Mouse (Mus musculus): ENCODE data around the gene Tex2. TPM values are rescaled to one million over a fixed set of nuclear protein-coding genes. Genes with fewer than 3 reads are reported as not detected.

The Tex2 gene
- polyA plus RNA-seq, 1 experiment from 2014 or later: 18.3 TPM

DNA sequence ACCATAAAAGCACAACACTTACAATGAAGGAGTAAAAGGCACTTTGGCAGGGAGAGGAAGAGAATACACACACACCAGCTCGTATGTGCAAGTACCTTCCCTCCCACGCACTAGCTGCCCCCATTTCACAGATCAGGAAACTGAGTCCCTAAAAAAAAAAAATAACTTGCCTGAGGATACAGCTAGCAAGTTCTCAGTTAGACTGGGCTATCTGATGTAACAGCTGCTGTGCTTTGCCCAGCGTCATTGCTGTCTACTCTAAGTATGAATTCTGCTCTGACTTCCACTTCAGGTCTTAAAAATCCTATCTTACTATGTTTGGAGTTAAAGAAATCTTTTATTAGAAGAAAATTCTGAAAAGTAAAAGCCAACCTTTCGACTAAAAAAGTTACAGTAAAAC is 127.6 kb downstream of the Tex2 start:
- peaks cover 16% of the 10 kb centered on the region for H3K4me1 ChIP-seq (replicated peaks)
- no peak for ATAC-seq
- no peaks in the 10 kb centered on the region for H3K27me3 ChIP-seq
- H3K36me3 ChIP-seq: no peaks in the 10 kb centered on the region
- no peak overlapping the region for H3K4me2 ChIP-seq (replicated peaks)
- H3K4me3 ChIP-seq (replicated peaks): no peak overlapping the region
- H3K9me3 ChIP-seq: no peaks in the 10 kb centered on the region
- H3K9ac ChIP-seq (replicated peaks): no peak overlapping the region
- H3K27ac ChIP-seq: no peak overlapping the region
- WGBS: 88% methylated on average over 4 of the region's 4 CpGs

DNA sequence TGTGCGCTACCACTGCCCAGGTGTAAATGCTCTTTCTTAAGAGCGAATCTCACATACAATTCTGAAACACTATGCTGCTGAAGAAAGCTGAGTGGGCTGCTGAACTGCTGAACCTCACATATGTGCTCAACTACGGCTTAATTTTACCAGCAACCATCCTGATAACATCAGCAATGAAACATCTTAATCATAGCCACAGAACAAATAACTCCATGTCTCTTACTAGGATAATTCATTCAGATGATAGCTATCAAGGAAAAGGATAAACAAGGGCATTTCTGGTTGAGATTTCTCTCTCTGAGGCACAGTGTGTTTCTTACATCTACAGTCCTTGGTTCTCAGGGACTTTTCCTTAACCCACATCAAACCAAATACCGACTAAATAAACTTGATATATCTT is 128.3 kb downstream of the Tex2 start:
- Histone ChIP-seq H3K4me1 (replicated peaks) (peaks cover 16% of the 10 kb centered on the region), H3K4me3 (replicated peaks) (no peak overlapping the region), H3K9ac (replicated peaks) (no peak overlapping the region), H3K9me3 (no peaks in the 10 kb centered on the region), H3K27me3 (no peaks in the 10 kb centered on the region), H3K27ac (no peak overlapping the region), H3K36me3 (no peaks in the 10 kb centered on the region), H3K4me2 (replicated peaks) (no peak overlapping the region)
- WGBS: 95% methylated on average over 4 of the region's 4 CpGs
- ATAC-seq: no peak

DNA sequence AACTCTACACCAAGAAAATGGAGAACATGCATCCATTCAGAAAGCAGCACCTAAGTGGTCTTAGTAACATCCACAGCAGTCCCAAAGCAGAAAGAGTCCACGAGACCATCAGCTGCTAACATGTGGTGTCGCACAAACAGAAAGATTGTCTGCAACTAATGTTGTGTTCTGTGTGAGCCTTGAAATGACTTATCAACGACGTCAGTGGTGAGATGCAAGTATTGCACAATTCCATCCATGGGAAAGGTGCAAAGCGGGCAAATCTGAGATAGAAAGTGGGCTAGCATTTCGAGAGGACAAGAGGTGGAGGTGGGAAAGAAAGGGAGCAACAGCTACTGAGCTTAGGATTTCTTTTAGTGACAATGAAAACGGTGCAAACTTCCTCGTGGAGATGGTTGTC is 130.4 kb downstream of the Tex2 start:
- Histone ChIP-seq H3K9me3 (no peaks in the 10 kb centered on the region), H3K27ac (no peak overlapping the region), H3K36me3 (no peaks in the 10 kb centered on the region), H3K4me2 (replicated peaks) (no peak overlapping the region), H3K27me3 (no peaks in the 10 kb centered on the region), H3K9ac (replicated peaks) (no peak overlapping the region), H3K4me3 (replicated peaks) (no peak overlapping the region), H3K4me1 (replicated peaks) (peaks cover 23% of the 10 kb centered on the region)
- ATAC-seq: no peak
- WGBS: 91% methylated on average over 8 of the region's 8 CpGs

GRCm38 (mm10) chr11:106481651-106482050 is 131.6 kb downstream of the Tex2 start:
- Histone ChIP-seq H3K27me3 (no peaks in the 10 kb centered on the region), H3K36me3 (no peaks in the 10 kb centered on the region), H3K9me3 (no peaks in the 10 kb centered on the region), H3K4me3 (replicated peaks) (no peak overlapping the region), H3K27ac (no peak overlapping the region), H3K9ac (replicated peaks) (no peak overlapping the region), H3K4me1 (replicated peaks) (peaks cover 20% of the 10 kb centered on the region), H3K4me2 (replicated peaks) (no peak overlapping the region)
- no peak for ATAC-seq
- WGBS: 80% methylated on average over 4 of the region's 4 CpGs

DNA sequence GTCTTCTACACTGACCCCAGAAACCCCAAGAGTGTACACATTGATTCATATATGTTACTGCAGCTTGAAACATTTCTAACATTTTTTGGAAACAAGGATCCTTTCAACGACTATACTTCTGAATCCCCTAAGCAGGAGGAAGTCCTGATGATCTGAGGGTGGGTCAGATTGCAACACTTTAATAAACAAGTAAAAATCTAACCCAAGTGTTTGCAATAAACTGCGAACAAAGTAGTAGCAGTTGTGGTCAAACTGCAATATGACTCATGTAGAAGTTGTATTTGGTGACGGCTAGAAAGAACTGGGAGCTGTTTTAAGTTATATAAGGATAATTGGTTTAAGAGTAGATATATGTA is 132.7 kb downstream of the Tex2 start:
- H3K4me2 ChIP-seq (replicated peaks): no peak overlapping the region
- H3K27ac ChIP-seq: no peak overlapping the region
- no peaks in the 10 kb centered on the region for H3K9me3 ChIP-seq
- 89% methylated on average over 3 of the region's 3 CpGs for WGBS
- H3K9ac ChIP-seq (replicated peaks): no peak overlapping the region
- ATAC-seq: no peak
- H3K4me1 ChIP-seq (replicated peaks): peaks cover 11% of the 10 kb centered on the region
- H3K27me3 ChIP-seq: no peaks in the 10 kb centered on the region
- H3K4me3 ChIP-seq (replicated peaks): no peak overlapping the region
- no peaks in the 10 kb centered on the region for H3K36me3 ChIP-seq

- Histone ChIP-seq H3K27me3 (no peaks in the 10 kb centered on the region), H3K9me3 (no peaks in the 10 kb centered on the region), H3K4me3 (replicated peaks) (no peak overlapping the region), H3K4me1 (replicated peaks) (peaks cover 11% of the 10 kb centered on the region), H3K36me3 (no peaks in the 10 kb centered on the region), H3K4me2 (replicated peaks) (no peak overlapping the region), H3K27ac (no peak overlapping the region), H3K9ac (replicated peaks) (no peak overlapping the region)
- no peak for ATAC-seq
- 88% methylated on average over 9 of the region's 9 CpGs for WGBS
These were observed 133.3 kb downstream of the Tex2 start for GRCm38 (mm10) chr11:106479619-106480529.

DNA sequence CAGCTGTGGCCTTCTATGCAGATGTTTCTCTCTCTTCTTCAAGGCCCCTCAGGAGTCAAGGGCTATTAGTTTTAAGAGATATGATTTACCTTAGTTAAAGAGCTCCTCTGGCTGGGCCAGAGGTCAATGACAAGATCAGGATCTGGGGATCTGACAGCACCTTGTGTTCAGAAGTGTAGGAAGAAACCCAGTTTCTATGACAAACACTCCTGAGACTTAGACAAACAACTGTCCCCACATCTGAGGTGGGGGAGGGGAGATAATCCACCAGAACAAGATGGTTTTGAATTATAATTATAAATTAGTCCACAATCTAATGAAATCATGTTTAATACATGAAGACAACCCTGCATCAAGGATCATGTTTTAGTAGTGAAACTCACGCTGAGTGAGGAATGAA is 134.5 kb downstream of the Tex2 start:
- WGBS: 6% methylated on average over 1 of the region's 1 CpGs
- ATAC-seq: no peak
- Histone ChIP-seq H3K4me1 (replicated peaks) (peaks cover 11% of the 10 kb centered on the region), H3K4me3 (replicated peaks) (no peak overlapping the region), H3K27me3 (no peaks in the 10 kb centered on the region), H3K27ac (no peak overlapping the region), H3K36me3 (no peaks in the 10 kb centered on the region), H3K9me3 (no peaks in the 10 kb centered on the region), H3K4me2 (replicated peaks) (no peak overlapping the region), H3K9ac (replicated peaks) (no peak overlapping the region)

DNA sequence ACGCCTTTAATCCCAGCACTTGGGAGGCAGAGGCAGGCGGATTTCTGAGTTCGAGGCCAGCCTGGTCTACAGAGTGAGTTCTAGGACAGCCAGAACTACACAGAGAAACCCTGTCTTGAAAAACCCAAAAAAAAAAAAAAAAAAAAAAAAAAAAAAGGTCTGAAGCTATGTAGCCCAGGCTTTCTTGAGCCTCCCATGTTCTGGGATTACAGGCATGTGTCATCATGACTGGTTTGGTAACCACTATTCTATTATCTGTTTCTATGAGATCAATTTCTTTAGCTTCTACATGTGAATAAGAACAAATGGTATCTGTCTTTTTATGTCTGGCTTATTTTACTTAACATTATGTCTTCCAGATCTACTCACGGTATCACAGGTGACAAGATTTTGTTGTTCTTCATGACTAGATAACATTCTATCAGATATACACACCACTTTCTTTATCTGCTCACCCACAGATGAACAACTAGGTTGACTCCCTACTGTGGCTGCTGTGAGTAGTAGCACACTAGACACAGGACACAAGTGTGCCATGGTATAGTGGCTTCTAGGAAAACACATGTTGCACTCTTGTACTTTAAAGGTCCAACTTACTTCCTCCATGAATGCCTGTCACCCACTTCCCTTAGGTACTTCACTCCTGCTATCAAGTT is 135.6 kb downstream of the Tex2 start:
- Histone ChIP-seq H3K4me2 (replicated peaks) (no peak overlapping the region), H3K36me3 (no peaks in the 10 kb centered on the region), H3K9ac (replicated peaks) (no peak overlapping the region), H3K27ac (no peak overlapping the region), H3K9me3 (no peaks in the 10 kb centered on the region), H3K27me3 (no peaks in the 10 kb centered on the region), H3K4me1 (replicated peaks) (peaks cover 11% of the 10 kb centered on the region), H3K4me3 (replicated peaks) (no peak overlapping the region)
- 92% methylated on average over 4 of the region's 4 CpGs for WGBS
- ATAC-seq: no peak

GRCm38 (mm10) chr11:106475309-106475708 is 137.9 kb downstream of the Tex2 start:
- no peaks in the 10 kb centered on the region for H3K27me3 ChIP-seq
- H3K9me3 ChIP-seq: no peaks in the 10 kb centered on the region
- no peak for ATAC-seq
- H3K4me3 ChIP-seq (replicated peaks): no peak overlapping the region
- peaks cover 11% of the 10 kb centered on the region for H3K4me1 ChIP-seq (replicated peaks)
- no peak overlapping the region for H3K27ac ChIP-seq
- no peaks in the 10 kb centered on the region for H3K36me3 ChIP-seq
- H3K4me2 ChIP-seq (replicated peaks): no peak overlapping the region
- 79% methylated on average over 1 of the region's 1 CpGs for WGBS
- H3K9ac ChIP-seq (replicated peaks): no peak overlapping the region

- Histone ChIP-seq H3K27me3 (no peaks in the 10 kb centered on the region), H3K36me3 (no peaks in the 10 kb centered on the region), H3K4me2 (replicated peaks) (no peak overlapping the region), H3K9ac (replicated peaks) (no peak overlapping the region), H3K27ac (no peak overlapping the region), H3K4me3 (replicated peaks) (no peak overlapping the region), H3K9me3 (no peaks in the 10 kb centered on the region), H3K4me1 (replicated peaks) (no peaks in the 10 kb centered on the region)
- no peak for ATAC-seq
- WGBS: 90% methylated on average over 1 of the region's 1 CpGs
These were observed 141.6 kb downstream of the Tex2 start for GRCm38 (mm10) chr11:106471629-106472028.

DNA sequence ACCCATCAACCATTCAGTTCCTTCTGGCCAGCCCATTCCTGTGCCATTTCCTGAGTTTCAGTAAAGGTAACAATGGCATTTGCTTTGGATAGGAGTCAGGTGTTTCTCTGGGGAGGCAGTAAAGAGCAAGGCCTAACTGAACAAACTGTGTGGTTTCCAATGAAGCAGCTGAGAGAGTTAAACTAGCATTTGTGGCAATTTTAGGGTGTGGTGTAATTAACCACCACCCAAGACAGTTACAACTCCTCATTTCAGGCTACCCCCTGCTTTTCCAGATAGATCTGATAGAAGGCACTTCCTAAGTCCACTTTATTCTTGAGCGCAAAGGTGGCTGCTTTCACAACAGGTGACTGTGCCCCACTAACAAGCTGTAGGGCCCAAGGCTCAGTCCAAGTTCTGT is 144.7 kb downstream of the Tex2 start:
- no peak overlapping the region for H3K27ac ChIP-seq
- no peaks in the 10 kb centered on the region for H3K9me3 ChIP-seq
- no peak for ATAC-seq
- H3K27me3 ChIP-seq: no peaks in the 10 kb centered on the region
- H3K9ac ChIP-seq (replicated peaks): no peak overlapping the region
- no peaks in the 10 kb centered on the region for H3K4me1 ChIP-seq (replicated peaks)
- no peak overlapping the region for H3K4me2 ChIP-seq (replicated peaks)
- 88% methylated on average over 1 of the region's 1 CpGs for WGBS
- H3K4me3 ChIP-seq (replicated peaks): no peak overlapping the region
- H3K36me3 ChIP-seq: no peaks in the 10 kb centered on the region

DNA sequence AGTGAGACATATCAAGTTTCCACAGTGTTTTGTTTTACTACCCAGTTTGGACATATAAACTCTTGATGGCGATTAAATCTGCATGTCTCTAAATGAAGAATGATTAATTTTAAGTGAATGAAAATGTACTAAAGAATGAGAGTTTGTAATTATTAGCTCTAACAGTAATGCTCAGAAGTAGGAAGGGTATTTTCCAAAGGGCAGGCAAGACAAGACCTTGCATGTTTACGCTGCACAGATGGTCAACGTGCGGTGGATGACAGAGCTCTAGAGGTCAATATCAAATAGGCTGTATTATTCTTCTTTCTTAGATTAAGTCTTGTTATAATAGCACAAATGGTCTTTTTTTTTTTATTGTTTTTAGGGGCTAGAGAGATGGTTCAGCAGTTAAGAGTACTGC is 147.3 kb downstream of the Tex2 start:
- no peak overlapping the region for H3K27ac ChIP-seq
- H3K27me3 ChIP-seq: no peaks in the 10 kb centered on the region
- H3K9ac ChIP-seq (replicated peaks): no peak overlapping the region
- no peaks in the 10 kb centered on the region for H3K9me3 ChIP-seq
- peaks cover 7% of the 10 kb centered on the region; the same call in 1 of the 2 replicates for H3K4me1 ChIP-seq (replicated peaks)
- no peak overlapping the region for H3K4me3 ChIP-seq (replicated peaks)
- no peak for ATAC-seq
- 91% methylated on average over 4 of the region's 4 CpGs for WGBS
- H3K4me2 ChIP-seq (replicated peaks): no peak overlapping the region
- H3K36me3 ChIP-seq: no peaks in the 10 kb centered on the region
